Mouse (Mus musculus): ENCODE measurements around the gene Iqsec1.

GRCm38 (mm10) chr6:90625207-90625994 lies 363.1 kb downstream of the Iqsec1 start:
- TF ChIP-seq POLR2A (IDR thresholded peaks at IDR 0.05; ENCODE audit: control insufficient read depth, extremely low read depth, insufficient read depth, low read length, poor library complexity) (no peak), CTCF (IDR thresholded peaks at IDR 0.05; ENCODE audit: borderline replicate concordance, control insufficient read depth, extremely low read depth, insufficient read depth, low read length, poor library complexity) (no peak)
